Mouse (Mus musculus) kidney, postnatal 0 days (tissue): ENCODE results near the gene Rdm1. TPM values are rescaled to one million over a fixed set of nuclear protein-coding genes. Genes with fewer than 3 reads are reported as not detected.
"Not testable (repeated sequence)": the region's sequence is repeated elsewhere in the genome, so short reads cannot be mapped to it uniquely, and the experiment has no call there.

Experiments
- ATAC-seq: fragments of 200-750 bp; cut with Nextera tagmentation; replicated peaks from 2 replicates; pipeline ENCODE4 v1.8.0; 2017; ENCODE audit warnings: low read depth, moderate number of reproducible peaks, moderate TSS enrichment, moderate library complexity; ENCODE audit not compliant: low FRiP score
- DNase-seq: peaks from one replicate; pipeline ENCODE4 v3.0.0-alpha.2; 2016; ENCODE audit warnings: low spot score
- H3K27ac ChIP-seq: fragments of 300-500 bp; sonication (generic); 2 replicates; pipeline ENCODE4 v1.5.1; 2014; ENCODE audit warnings: mild to moderate bottlenecking
- H3K27me3 ChIP-seq: fragments of 300-500 bp; sonication (generic); 2 replicates; pipeline ENCODE4 v1.6.1; 2014; ENCODE audit warnings: low read length, mixed read lengths; ENCODE audit not compliant: insufficient read depth
- H3K36me3 ChIP-seq: fragments of 300-500 bp; sonication (generic); 2 replicates; pipeline ENCODE4 v1.6.1; 2014; ENCODE audit warnings: low read length, mixed read lengths; ENCODE audit not compliant: insufficient read depth
- H3K4me1 ChIP-seq: fragments of 300-500 bp; sonication (generic); replicated peaks from 2 replicates; pipeline ENCODE4 v1.6.1; 2014; ENCODE audit warnings: antibody characterized with exemption, low read length, mixed read lengths; ENCODE audit not compliant: insufficient read depth
- H3K4me2 ChIP-seq: fragments of 300-500 bp; sonication (generic); 2 replicates; pipeline ENCODE4 v1.6.1; 2014; ENCODE audit warnings: mild to moderate bottlenecking, low read length, moderate library complexity, mixed read lengths
- H3K4me3 ChIP-seq: fragments of 300-500 bp; sonication (generic); replicated peaks from 2 replicates; pipeline ENCODE4 v1.5.1; 2014; ENCODE audit warnings: low read depth, low read length
- H3K9ac ChIP-seq: fragments of 300-500 bp; sonication (generic); 2 replicates; pipeline ENCODE4 v1.6.1; 2014; ENCODE audit warnings: low read depth, low read length
- H3K9me3 ChIP-seq: fragments of 300-500 bp; sonication (generic); replicated peaks from 2 replicates; pipeline ENCODE4 v1.6.1; 2016; ENCODE audit warnings: low read length, inconsistent platforms, mixed read lengths
- CTCF ChIP-seq: IDR thresholded peaks from 2 replicates; pipeline ENCODE4 v1.5.1; 2016; ENCODE audit warnings: antibody characterized with exemption, low read depth, mild to moderate bottlenecking, moderate library complexity
- WGBS: fragments of 180-500 bp; shearing (Covaris S2); extraction: QIAGEN DNeasy Blood & Tissue Kit; methylation state at CpG from one replicate; pipeline ENCODE4 v1.1.7; 2014; 5-methylcytosine and 5-hydroxymethylcytosine counted together
- polyA plus RNA-seq: library from polyadenylated mRNA; unstranded; fragments of >200 nt; fragmentation: Nextera tagmentation; extraction: Ambion mirVana; gene quantifications from 2 replicates; pipeline ENCODE4 v1.2.1, GENCODE M21; 2015

Gene Rdm1
- polyA plus RNA-seq, 1 experiment from 2014 or later: 37.6 TPM

- no peaks in the 10 kb centered on the region for H3K36me3 ChIP-seq
- no peak overlapping the region for H3K4me3 ChIP-seq
- DNase-seq (no peak), ATAC-seq (no peak)
- 51% methylated on average over 5 of the region's 5 CpGs for WGBS
- H3K27ac ChIP-seq: no peak overlapping the region
- no peak for TF ChIP-seq CTCF
- H3K9me3 ChIP-seq: no peaks in the 10 kb centered on the region
- no peaks in the 10 kb centered on the region for H3K27me3 ChIP-seq
- no peak overlapping the region for H3K4me2 ChIP-seq
- H3K4me1 ChIP-seq: no peaks in the 10 kb centered on the region
- no peak overlapping the region for H3K9ac ChIP-seq
These were observed 15.9 kb downstream of the Rdm1 start for GRCm38 (mm10) chr11:101642931-101643330.

- no peak for ATAC-seq
- Histone ChIP-seq H3K27me3 (no peaks in the 10 kb centered on the region), H3K4me2 (no peak overlapping the region), H3K4me1 (no peaks in the 10 kb centered on the region), H3K4me3 (no peak overlapping the region), H3K36me3 (no peaks in the 10 kb centered on the region), H3K9ac (no peak overlapping the region), H3K9me3 (no peaks in the 10 kb centered on the region), H3K27ac (no peak overlapping the region)
- WGBS: 63% methylated on average over 3 of the region's 3 CpGs
- no peak for TF ChIP-seq CTCF
- DNase-seq: no peak
These were observed 17.6 kb downstream of the Rdm1 start for GRCm38 (mm10) chr11:101644591-101644990.

GRCm38 (mm10) chr11:101645043-101645410 is 18.0 kb downstream of the Rdm1 start:
- ATAC-seq, H3K27ac ChIP-seq, H3K9me3 ChIP-seq, H3K4me2 ChIP-seq, DNase-seq, H3K27me3 ChIP-seq, H3K4me1 ChIP-seq, H3K9ac ChIP-seq, H3K4me3 ChIP-seq, H3K36me3 ChIP-seq: not testable (repeated sequence)
- WGBS: 3% methylated on average over 4 of the region's 4 CpGs

GRCm38 (mm10) chr11:101645411-101646282 is 18.7 kb downstream of the Rdm1 start:
- H3K4me1 ChIP-seq, H3K9me3 ChIP-seq, H3K27me3 ChIP-seq, H3K36me3 ChIP-seq: not testable (repeated sequence)
- DNase-seq: peak; percentile 81
- Histone ChIP-seq H3K4me2 (peak overlapping the region; percentile 45), H3K4me3 (0 out of 2 replicates have a peak overlapping the region, but pooled peaks have one; percentile 13), H3K27ac (peak overlapping the region; percentile 93), H3K9ac (peak overlapping the region; percentile 63; the same call in 1 of the 2 replicates)
- ATAC-seq: peak; percentile 79
- WGBS: under 1% methylated on average over 43 of the region's 56 CpGs

GRCm38 (mm10) chr11:101646283-101646794 is 19.3 kb downstream of the Rdm1 start:
- not testable (repeated sequence) for ATAC-seq, H3K36me3 ChIP-seq, H3K4me1 ChIP-seq, DNase-seq, H3K9me3 ChIP-seq, H3K27me3 ChIP-seq
- 12% methylated on average over 11 of the region's 16 CpGs for WGBS
- peak overlapping the region; percentile 63; the same call in 1 of the 2 replicates for H3K9ac ChIP-seq
- peak overlapping the region; percentile 93 for H3K27ac ChIP-seq
- 0 out of 2 replicates have a peak overlapping the region, but pooled peaks have one; percentile 13 for H3K4me3 ChIP-seq
- peak overlapping the region; percentile 45 for H3K4me2 ChIP-seq

GRCm38 (mm10) chr11:101647093-101647492 is 20.1 kb downstream of the Rdm1 start:
- not testable (repeated sequence) for H3K9me3 ChIP-seq, H3K4me3 ChIP-seq, DNase-seq, H3K27me3 ChIP-seq, H3K27ac ChIP-seq, H3K4me2 ChIP-seq, H3K36me3 ChIP-seq, H3K9ac ChIP-seq, ATAC-seq, H3K4me1 ChIP-seq
- 93% methylated on average over 10 of the region's 10 CpGs for WGBS
